Mouse (Mus musculus) heart, postnatal 25 days (tissue): Measurements from ENCODE around the gene Cacng4. TPM values are rescaled to one million over a fixed set of nuclear protein-coding genes. Genes with fewer than 3 reads are reported as not detected.

Source experiments
- DNase-seq: peaks from one replicate; pipeline ENCODE4 v3.0.0; 2022; ENCODE audit warnings: low spot score
- intact Hi-C: fragments of 180-260 bp; cut with DNase I; formaldehyde crosslinking; loops from one replicate; pipeline ENCODE4 v1.15.1; 2025
- total RNA-seq, 2 experiments: library from RNA; stranded (reverse); gene quantifications; 2 replicates each; pipeline ENCODE4 v1.2.3; 2021

Gene Cacng4
- total RNA-seq, result under 1 TPM in 1 of 2 experiments, not detected in 1; 0.16 TPM

GRCm38 (mm10) chr11:107794547-107795269, at the start of gene Cacng4:
Gene Cacng4 (minus strand): TSS chr11:107794557.
- DNase-seq, result no peak
- intact Hi-C loops, result no loop called here

GRCm38 (mm10) chr11:107833351-107834040, 39.1 kb upstream of the Cacng4 start:
- intact Hi-C loops, result no loop called here
- DNase-seq, result no peak

DNA sequence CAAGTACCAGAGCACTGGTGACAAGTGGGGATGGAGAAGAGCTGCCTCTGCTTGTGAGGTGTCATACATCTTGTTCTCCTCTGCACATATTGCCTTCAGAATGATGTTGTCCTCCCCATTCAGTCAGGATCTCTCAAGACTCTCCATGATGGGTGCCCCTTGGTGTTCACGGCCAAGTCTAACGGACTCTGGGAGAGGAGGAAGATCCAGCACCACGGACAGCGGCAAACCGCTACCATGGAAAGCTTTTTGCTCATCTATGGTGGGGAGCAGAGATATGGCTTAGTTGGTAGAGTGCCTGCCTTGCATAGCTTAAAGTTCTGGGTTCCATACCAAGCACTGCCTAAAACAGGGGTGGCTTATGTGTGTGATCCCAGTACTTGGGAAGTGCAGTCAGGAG, 22.8 kb upstream of the Cacng4 start:
- no peak for DNase-seq
- intact Hi-C loops, result no loop called here

DNA sequence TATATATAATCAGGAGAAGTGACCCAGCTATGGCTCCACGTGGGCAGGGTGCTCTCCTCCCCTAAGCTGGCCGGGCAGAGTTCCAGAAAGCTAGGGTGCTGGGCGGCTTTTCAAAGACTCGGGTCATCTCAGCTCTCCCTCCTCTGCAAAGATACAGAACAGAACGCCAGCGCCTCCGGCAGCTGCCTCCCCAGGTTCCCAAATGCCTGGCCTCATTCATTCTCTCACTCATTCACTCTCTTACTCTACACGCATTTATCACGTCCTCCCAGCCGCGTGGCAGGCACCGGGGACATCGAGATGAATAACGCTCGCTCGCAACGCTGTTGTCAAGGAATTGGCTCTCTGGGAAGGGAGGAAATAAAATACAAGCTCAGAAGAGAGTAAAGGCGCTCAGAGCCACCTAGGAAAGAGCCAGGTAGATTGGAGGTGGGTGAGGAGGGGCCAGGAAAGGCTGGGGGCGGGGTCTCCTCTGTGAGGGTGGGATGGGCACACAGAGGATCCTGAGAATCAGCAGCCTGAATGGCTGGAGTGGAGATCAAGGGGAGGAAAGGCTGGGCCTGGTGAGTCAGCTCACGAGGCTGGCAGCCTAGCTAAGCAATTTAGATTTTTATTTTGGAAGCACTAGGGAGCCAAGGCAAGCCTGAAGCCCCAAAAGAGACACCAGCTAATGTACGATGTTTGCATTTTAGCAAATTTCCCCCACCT, 18.7 kb upstream of the Cacng4 start:
- intact Hi-C loops, result no loop called here
- no peak for DNase-seq

GRCm38 (mm10) chr11:107812429-107812828, 18.1 kb upstream of the Cacng4 start:
- DNase-seq, result no peak
- intact Hi-C loops, result no loop called here

DNA sequence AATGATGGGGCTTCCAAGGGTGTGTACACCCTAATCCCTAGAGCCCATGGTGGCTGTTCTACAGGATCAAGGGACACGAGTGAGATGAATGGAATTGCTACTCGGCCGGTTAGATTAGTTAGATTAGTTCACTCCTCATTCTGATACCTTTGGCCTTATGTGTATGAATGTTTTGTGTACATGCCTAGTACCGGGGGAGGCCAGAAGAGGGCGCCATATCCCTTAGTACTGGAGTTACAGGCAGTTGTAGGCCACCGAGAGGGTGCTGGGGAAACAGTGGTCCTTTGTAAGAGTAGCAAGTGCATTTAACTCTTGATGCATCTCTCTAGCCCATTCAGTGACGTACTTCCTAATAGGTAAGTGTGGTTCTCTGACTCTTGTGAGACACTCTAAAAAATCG, 14.2 kb upstream of the Cacng4 start:
- DNase-seq, result no peak
- intact Hi-C loops, result no loop called here

DNA sequence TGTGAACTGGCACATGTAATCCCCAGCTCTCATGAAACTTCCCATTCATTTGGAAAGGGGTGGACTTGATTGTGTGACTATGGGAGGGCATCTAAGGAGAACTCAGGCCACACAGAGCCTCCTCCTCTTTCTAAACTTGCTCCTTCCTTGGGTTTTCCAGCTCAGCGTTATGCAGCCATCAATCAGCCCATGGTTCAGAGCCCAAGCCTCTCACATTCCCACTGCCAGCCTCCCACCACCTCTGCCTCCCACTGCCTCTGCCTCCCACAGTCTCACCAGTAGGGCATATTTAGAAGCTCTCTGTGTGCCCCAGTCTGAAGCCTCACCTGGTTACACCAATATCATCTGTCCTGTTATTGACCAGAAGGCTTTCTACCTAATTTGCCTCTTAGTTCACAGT, 11.7 kb upstream of the Cacng4 start:
- intact Hi-C loops, result no loop called here

DNA sequence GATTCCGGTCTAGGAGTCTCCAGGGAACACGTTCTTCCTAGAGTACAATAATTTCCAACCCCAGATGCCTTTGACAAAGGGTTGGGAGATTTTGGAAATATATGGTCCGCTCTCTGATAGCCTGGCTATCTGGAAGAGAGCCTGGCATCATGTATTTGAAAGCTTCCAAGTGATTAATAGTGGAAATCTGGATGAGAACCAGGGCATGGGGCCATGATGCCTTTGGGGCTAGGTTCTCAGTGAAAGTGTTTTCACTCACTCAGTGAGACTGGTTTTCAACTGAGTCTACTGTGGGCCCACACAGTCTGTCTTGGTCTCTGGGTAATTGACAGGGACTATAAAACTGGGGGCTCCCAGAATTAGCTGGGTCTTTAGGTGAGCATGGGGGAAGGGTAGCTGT, 7.6 kb upstream of the Cacng4 start:
- no peak for DNase-seq
- intact Hi-C loops, result no loop called here

More for the DNA sequence above, 11.7 kb upstream of the Cacng4 start:
- no peak for DNase-seq

DNA sequence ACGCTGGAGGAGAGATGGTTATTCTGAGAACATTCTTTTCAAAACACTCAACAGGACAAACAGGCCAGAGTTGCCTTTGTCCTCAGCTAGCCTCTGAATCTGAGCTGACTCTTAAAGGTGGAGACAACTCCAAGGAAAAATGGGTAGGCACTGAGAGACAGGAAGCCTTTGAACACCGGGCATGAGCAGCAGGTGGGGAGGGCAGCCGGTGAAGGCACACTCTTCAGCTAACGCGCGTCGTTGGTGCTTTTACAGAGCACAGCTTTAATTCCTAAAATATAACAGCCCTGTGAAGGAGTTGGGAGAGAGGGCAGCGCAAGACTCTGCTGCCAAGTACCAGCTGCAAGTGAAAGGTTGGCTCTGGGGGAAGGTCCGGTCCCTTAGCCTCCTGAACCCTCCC, 5.0 kb upstream of the Cacng4 start:
- intact Hi-C loops, result no loop called here
- DNase-seq, result no peak

DNA sequence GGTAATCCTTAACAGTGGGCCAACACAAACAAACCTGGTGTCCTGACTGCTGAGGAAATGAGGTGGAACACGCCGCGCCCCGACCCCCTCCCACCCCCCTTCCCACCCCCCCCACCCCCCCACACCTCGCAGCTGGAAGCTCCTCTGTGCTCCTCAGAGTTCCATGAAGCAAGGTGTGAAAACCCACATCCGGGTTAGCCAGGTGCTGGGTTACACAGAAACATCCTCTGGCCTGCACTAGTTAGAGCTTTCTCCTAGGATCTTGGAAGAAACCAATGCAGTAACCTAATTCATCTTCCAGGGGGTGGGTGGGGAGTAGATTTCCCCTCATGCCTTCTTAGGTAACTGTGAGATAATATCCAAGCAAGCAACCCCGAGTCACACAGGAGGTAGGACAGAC, 2.0 kb upstream of the Cacng4 start:
- intact Hi-C loops, result no loop called here
- DNase-seq, result no peak

GRCm38 (mm10) chr11:107795384-107796035, 1.2 kb upstream of the Cacng4 start:
- intact Hi-C loops, result no loop called here
- DNase-seq, result no peak

DNA sequence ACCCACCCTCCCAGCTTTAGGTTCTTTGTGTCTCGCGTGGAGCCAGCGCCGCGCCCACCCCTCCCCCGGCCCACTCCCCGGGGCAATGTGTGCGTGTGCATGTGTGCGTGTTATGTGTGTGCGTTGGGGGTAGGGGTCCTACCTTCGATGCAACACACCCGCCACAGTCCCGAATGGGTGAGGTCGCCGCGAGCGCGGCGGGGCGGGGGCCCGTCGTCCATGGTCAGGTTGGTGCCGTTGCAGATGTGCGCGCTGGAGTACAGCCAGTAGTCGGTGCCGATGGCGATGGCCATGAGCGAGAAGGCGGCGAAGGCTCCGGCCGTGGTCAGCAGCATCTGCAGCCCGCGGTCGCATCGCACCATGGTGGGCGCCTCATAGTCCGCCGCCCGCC, 259 bp downstream of the Cacng4 start:
- intact Hi-C loops, result no loop called here
- DNase-seq, result no peak

- intact Hi-C loops, result no loop called here
- no peak for DNase-seq
These were observed 906 bp downstream of the Cacng4 start for GRCm38 (mm10) chr11:107793200-107794102.

DNA sequence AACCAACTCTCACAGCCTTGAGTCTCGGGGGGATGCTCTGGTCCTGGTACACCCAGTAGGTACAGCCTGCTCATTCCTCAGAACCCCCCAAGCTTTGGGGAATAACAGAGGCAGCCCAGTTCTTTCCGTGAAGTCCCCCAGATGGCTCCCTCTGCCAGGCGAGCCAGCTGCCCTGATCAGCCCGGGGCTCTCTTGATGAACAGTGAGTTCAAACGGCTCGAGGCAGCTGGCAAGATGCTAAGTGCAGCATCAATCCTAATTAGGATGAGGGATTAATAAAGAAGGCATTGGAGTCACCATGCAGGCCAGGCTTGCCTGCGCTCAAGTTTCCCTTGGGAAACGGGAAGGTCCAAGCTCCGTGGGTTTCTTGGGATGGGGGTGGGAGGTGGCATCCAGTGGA, 2.2 kb downstream of the Cacng4 start:
- no peak for DNase-seq
- intact Hi-C loops, result no loop called here

- no peak for DNase-seq
- intact Hi-C loops, result no loop called here
These were observed 8.6 kb downstream of the Cacng4 start for GRCm38 (mm10) chr11:107785761-107786160.

- DNase-seq, result no peak
- intact Hi-C loops, result no loop called here
These were observed 9.1 kb downstream of the Cacng4 start for GRCm38 (mm10) chr11:107785288-107785687.

- intact Hi-C loops, result no loop called here
- no peak for DNase-seq
These were observed 10.2 kb downstream of the Cacng4 start for GRCm38 (mm10) chr11:107783861-107784754.

GRCm38 (mm10) chr11:107782591-107782990, 11.8 kb downstream of the Cacng4 start:
- intact Hi-C loops, result no loop called here
- no peak for DNase-seq

- intact Hi-C loops, result no loop called here
- no peak for DNase-seq
These were observed 15.5 kb downstream of the Cacng4 start for GRCm38 (mm10) chr11:107778859-107779258.
